Mouse (Mus musculus) right cerebral cortex, postnatal 25 days (tissue): ENCODE measurements around the gene Stard5.

ENCODE experiments used
- DNase-seq: peaks from one replicate; pipeline ENCODE4 v3.0.0; 2022

Gene Stard5

GRCm38 (mm10) chr7:83631828-83632681 is at the start of gene Stard5:
TSS of gene Stard5 (plus strand) at chr7:83631959.
- peak; percentile 87 for DNase-seq

DNA sequence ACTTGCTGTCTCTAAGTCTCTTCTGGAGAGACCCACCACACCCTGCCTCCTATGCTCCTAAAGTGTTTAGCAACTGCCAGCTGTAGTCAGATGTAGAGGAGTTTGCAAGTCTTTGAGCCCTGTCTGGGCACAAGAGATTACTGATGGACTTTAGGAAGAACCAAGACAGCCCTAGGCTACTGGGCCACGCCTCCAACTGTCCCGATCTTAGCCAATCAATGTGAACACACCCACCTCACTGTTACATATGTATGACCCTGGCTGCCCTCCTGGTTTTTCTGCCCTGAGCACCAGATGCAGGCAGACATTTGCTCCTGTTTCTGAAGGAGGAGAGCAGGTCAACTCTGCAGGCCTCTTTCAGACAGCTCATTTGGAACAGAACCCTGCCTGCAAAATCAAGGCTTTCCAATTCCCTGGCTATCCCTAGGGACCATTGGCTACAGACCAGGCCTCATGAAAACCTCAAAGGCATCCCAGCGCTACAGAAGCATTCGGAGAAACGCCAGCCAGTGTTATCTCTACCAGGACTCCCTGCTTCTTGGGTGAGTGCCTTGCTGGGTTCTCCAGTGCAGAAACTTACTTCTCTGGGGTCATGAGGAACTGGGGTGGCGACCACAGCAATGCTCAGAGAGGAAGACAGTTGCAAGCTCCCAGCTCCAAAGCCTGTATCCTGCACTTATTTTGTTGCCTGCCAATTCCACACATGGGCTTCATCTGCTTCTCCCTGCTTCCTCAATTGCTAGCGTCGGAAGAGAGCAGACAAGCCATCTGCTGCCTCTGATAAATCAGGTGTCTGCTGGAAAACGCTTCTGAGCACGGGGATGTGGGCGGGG is 46.9 kb upstream of the Stard5 start, which contains the start of gene Tmc3:
Gene Tmc3, plus strand, starts transcription at position 289 of the 833 bp plus-strand sequence.
- DNase-seq = peak; percentile 62

- no peak for DNase-seq
Measured at GRCm38 (mm10) chr7:83594056-83594455, 37.7 kb upstream of the Stard5 start.

DNA sequence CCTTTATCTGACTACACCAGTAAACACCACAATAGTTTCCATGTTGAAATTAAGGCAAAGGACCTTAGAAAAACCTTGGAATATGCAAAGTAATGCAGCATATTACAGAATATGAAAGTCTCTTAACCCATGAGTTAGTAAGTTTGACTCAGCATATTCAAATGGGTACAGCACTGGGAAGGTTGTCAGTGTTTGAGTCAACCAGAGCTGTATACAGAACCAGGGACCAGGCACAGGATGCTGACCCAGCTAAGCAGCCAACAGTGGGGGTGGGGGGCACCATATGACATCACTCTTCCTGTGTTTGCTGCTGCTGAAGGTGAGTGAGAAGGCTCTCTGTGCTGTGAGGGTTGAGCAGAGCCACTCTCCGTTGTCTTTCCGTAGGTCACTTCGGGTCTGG is 34.7 kb upstream of the Stard5 start:
- no peak for DNase-seq

DNA sequence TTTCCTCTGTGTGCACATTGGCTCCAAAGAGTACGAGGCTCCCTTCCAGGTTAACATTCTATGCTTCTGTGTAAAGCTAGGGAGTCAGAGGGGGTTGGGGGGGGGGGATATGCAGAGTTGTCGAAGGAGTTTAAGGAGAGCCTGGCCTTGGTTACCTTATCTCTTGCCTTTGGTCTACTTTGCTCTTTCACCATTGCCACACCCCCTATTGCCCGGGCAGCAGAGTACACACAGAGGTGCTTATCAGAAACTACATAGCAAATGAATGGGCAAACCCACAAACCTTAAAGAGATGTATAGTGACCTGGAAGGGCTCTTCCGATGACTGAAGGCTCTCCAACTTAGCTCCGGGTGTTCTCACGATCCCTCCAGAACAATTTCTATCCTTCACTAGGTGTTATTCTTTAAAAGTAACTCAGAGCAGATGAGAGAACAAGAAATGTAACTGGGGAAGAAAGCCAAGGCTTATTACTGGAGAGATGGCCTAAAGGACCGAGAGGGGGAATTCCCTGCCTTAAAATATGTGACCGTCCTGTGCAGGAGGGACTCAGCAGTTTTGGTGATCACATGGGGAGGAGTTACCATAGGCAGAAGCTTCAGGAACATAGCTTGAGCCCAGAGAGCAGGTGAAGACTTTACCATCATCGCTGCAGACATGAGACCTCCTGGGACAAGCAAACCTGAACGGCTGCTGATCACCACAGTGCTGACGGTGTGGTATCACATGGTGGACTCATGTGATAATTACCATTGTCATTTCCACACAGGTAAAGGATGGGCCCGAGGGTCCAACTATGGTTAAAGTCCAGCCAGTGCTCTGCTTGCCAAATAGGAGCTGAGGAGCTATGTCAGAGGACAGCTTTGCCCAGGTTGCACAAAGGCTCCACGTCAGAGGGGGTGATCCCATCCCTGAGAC is 32.5 kb upstream of the Stard5 start:
- DNase-seq = no peak

DNA sequence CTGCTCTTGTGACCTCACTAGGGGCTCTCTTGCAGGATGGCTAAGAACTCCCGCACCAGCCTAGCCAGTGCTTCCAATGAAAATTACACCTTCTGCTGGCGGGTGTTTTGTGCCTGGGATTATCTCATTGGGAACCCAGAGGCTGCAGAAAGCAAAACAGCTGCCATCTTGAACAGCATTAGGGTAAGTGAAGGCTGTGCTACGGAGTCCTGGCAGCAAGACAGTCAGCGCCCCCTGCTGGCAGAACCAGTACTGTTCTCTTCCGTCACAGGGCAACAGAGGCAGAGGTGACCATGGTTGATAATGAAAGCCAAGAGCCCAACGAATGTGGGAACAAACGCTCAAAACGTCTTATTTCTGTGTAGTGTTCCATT is 31.9 kb upstream of the Stard5 start:
- DNase-seq = no peak

DNA sequence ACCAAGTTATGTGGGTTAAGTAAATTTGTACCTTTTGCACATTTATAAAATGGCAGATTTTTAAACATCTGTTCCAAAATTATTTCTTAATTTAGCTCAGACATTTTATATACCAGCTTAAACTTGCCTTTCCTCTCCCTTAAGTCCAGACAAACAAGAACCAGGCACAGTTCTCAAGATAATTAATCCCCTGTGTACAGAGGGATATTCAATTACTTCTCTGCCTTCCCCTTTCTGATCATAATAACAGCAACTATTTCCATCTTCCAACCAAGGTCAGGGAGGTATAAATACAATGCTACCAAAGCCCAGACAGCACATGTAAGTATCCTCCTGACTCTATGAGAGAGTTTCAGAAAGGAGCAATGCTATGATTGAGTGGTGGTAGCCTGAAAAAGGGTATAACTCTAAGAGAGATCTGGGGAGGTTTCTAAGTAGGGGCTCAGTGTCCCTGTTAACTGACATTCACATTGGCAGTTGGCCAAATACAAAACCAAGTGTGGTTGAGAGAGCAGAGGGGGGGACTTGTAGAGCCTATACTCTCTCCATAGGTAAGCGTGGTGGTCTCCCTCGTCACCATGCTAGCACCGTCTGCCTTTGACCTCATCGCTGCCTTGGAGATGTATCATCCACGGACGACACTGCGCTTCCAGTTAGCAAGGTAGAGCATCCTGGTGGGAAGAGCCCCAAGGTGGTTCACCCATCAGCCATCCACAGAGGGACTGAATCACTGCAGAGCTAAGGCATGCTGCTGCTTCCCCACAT is 27.4 kb upstream of the Stard5 start:
- no peak for DNase-seq

- no peak for DNase-seq
Measured at GRCm38 (mm10) chr7:83606796-83607195, 25.0 kb upstream of the Stard5 start.

DNA sequence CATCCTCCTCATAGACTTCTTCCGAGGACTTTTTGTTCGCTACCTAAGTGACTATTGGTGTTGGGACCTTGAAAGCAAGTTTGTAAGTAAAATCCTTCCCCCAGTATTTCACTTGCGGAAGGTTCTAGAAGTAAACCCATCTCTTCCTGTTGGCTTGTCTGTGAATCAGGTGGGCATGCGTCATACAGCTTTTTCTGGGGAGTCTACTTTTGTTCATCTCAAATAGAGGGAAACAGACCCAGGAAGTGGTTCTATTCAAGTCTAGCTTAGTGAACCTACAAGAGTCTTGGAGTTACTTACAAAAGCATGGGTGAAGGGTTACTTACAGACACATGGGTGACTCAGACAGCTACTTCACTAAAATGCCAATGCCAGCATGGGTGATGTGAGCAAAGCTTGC is 21.9 kb upstream of the Stard5 start:
- DNase-seq = no peak

GRCm38 (mm10) chr7:83611886-83612285 is 19.9 kb upstream of the Stard5 start:
- no peak for DNase-seq

GRCm38 (mm10) chr7:83615272-83615671 is 16.5 kb upstream of the Stard5 start:
- DNase-seq = no peak

GRCm38 (mm10) chr7:83615815-83616214 is 15.9 kb upstream of the Stard5 start:
- no peak for DNase-seq

DNA sequence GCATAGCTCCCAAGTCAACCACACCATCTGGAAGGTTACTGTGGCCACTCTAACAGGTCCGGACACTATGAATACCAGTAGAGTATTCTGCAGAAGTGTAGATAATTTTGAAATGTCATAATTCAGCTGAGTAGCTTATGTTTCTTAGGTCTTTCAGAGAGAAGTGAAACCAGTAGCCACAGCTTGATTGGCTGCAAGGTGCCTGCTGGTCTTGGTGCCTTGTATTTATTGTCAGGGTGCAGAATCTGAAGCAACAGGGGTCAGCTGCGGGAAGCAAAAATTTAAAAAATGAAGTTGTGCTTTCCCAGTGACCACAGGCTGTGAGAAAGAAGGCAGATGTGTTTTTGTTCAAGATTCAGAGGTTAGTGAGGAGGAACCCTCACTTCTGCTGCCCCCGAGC is 15.5 kb upstream of the Stard5 start:
- no peak for DNase-seq

GRCm38 (mm10) chr7:83618709-83619108 is 13.1 kb upstream of the Stard5 start:
- DNase-seq = no peak

DNA sequence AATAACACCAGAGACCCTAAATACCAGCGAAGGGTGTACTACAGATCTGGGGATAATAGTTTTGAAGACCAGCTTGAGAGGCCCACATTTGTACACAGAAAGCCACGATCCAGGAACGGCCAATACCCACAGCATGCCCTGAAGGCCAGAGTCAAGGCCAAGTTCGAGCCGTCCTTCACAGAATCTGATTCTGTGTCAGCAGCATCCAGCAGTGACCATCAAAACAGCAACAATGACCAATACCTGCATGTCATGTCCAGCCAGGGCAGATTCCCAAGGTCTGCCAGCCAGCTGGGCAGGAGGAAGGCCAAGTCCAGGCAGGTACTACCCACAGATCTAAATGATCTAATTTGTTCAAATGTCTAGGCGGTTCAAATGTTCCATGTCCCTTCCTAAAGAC is 9.2 kb upstream of the Stard5 start:
- no peak for DNase-seq

GRCm38 (mm10) chr7:83624065-83624464 is 7.7 kb upstream of the Stard5 start:
- DNase-seq = no peak

GRCm38 (mm10) chr7:83626557-83627257 is 5.1 kb upstream of the Stard5 start:
- no peak for DNase-seq

- DNase-seq = no peak
Measured at GRCm38 (mm10) chr7:83627369-83627768, 4.4 kb upstream of the Stard5 start.

DNA sequence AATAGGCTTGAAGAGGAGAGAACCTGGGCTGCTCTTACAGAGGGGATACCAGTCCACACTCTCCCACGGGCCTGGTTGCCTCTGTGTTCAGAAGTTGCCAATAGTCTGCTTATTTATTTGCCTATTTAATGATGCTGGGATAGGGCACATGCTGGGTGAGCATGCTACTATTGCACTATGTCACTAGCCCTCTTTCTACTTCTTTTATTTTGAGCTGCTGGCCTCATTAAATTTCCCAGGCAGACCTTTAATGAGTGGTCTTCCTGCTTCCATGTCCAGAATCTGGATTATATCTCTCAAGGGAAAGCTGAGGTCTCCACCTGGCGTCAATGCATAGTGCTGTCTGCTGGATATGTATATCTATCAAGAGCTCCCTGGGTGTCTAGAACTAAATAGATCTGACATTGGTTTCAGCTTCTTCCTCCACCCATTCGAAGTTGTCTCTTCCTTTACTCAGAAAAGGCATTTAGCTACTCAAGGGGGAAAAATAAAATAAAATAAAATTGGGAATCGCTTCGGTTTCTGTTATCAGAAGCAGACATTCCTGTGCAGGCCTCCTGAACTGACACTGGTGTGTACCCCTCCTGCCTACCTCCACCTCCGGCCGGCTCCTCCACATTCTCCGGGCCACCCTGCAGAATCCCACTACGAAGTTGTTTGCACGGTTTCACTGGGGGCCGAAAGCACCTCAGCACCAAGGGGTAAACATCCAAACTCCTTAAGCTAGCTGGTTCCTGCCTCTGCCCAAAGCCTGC is 509 bp upstream of the Stard5 start:
- DNase-seq = no peak

DNA sequence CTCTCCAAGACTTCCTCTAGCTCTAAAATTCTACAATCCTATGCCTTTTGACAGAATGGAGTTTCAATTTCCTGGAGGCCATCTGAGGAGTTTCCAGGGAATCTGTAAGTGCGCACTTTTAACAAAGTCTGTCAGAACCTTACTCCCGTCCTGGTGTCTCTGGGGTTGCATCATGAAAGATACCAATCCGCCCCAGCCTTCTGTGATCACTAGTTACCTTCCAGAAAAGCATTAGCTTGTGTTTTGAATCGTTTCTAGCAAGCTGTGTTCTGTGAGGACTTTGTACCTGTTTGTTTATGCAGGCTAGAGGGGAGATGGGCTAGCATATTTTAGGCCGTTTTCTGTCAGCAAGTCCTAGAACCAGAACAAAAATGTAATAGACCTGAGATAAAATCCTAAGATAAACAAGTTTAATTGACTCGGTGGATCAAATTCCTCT is 942 bp downstream of the Stard5 start:
- DNase-seq = no peak

GRCm38 (mm10) chr7:83633856-83634255 is 2.1 kb downstream of the Stard5 start:
- no peak for DNase-seq
